Mouse (Mus musculus) midbrain, embryonic 15.5 days (tissue): Measurements from ENCODE around the gene Pxmp4. TPM values are rescaled to one million over a fixed set of nuclear protein-coding genes. Genes with fewer than 3 reads are reported as not detected.

Source experiments
- ATAC-seq: fragments of 200-750 bp; cut with Nextera tagmentation; replicated peaks from 2 replicates; pipeline ENCODE4 v1.8.0; 2017; ENCODE audit warnings: moderate TSS enrichment
- H3K27ac ChIP-seq: fragments of 300-500 bp; sonication (generic); 2 replicates; pipeline ENCODE4 v1.5.1; 2015; ENCODE audit warnings: mild to moderate bottlenecking, inconsistent platforms
- H3K27me3 ChIP-seq: fragments of 300-500 bp; sonication (generic); replicated peaks from 2 replicates; pipeline ENCODE4 v1.6.1; 2015; ENCODE audit warnings: inconsistent platforms
- H3K36me3 ChIP-seq: fragments of 300-500 bp; sonication (generic); replicated peaks from 2 replicates; pipeline ENCODE4 v1.6.1; 2015; ENCODE audit warnings: inconsistent platforms
- H3K4me1 ChIP-seq: fragments of 300-500 bp; sonication (generic); 2 replicates; pipeline ENCODE4 v1.6.1; 2015; ENCODE audit warnings: inconsistent platforms
- H3K4me2 ChIP-seq: fragments of 300-500 bp; sonication (generic); 2 replicates; pipeline ENCODE4 v1.6.1; 2015; ENCODE audit warnings: inconsistent platforms, mild to moderate bottlenecking, moderate library complexity
- H3K4me3 ChIP-seq: fragments of 300-500 bp; sonication (generic); 2 replicates; pipeline ENCODE4 v1.5.1; 2015; ENCODE audit warnings: mild to moderate bottlenecking, inconsistent platforms
- H3K9ac ChIP-seq: fragments of 300-500 bp; sonication (generic); 2 replicates; pipeline ENCODE4 v1.6.1; 2015; ENCODE audit warnings: mild to moderate bottlenecking, inconsistent platforms
- H3K9me3 ChIP-seq: fragments of 300-500 bp; sonication (generic); 2 replicates; pipeline ENCODE4 v1.6.1; 2016; ENCODE audit warnings: inconsistent platforms
- WGBS: fragments of 180-500 bp; shearing (Covaris S2); methylation state at CpG from one replicate; pipeline ENCODE4 v1.1.7; 2015; ENCODE audit warnings: mixed read lengths; 5-methylcytosine and 5-hydroxymethylcytosine counted together
- polyA plus RNA-seq: library from polyadenylated mRNA; unstranded; fragments of >200 nt; fragmentation: Nextera tagmentation; extraction: Ambion mirVana; gene quantifications from 2 replicates; pipeline ENCODE4 v1.2.1, GENCODE M21; 2015

The Pxmp4 gene
- polyA plus RNA-seq, 1 experiment from 2014 or later: 15.9 TPM

- Histone ChIP-seq H3K9ac (no peak overlapping the region), H3K4me2 (no peak overlapping the region), H3K4me1 (peaks cover 20% of the 10 kb centered on the region), H3K27me3 (no peaks in the 10 kb centered on the region), H3K36me3 (no peaks in the 10 kb centered on the region), H3K4me3 (no peak overlapping the region), H3K27ac (no peak overlapping the region), H3K9me3 (no peaks in the 10 kb centered on the region)
- 93% methylated on average over 1 of the region's 1 CpGs for WGBS
- no peak for ATAC-seq
Measured at GRCm38 (mm10) chr2:154581421-154581820, 22.1 kb downstream of the Pxmp4 start.

GRCm38 (mm10) chr2:154580586-154580985, 22.9 kb downstream of the Pxmp4 start:
- no peak overlapping the region for H3K9ac ChIP-seq
- H3K9me3 ChIP-seq: no peaks in the 10 kb centered on the region
- no peak for ATAC-seq
- WGBS: 68% methylated on average over 8 of the region's 8 CpGs
- no peak overlapping the region for H3K4me3 ChIP-seq
- no peaks in the 10 kb centered on the region for H3K36me3 ChIP-seq
- no peak overlapping the region for H3K27ac ChIP-seq
- peaks cover 20% of the 10 kb centered on the region for H3K4me1 ChIP-seq
- H3K27me3 ChIP-seq: no peaks in the 10 kb centered on the region
- no peak overlapping the region for H3K4me2 ChIP-seq

GRCm38 (mm10) chr2:154577744-154578067, 25.8 kb downstream of the Pxmp4 start:
- Histone ChIP-seq H3K36me3 (no peaks in the 10 kb centered on the region), H3K4me2 (no peak overlapping the region), H3K9me3 (no peaks in the 10 kb centered on the region), H3K4me3 (no peak overlapping the region), H3K27me3 (no peaks in the 10 kb centered on the region), H3K27ac (peak overlapping the region; percentile 40), H3K9ac (no peak overlapping the region), H3K4me1 (peaks cover 11% of the 10 kb centered on the region)
- 54% methylated on average over 6 of the region's 6 CpGs for WGBS
- no peak for ATAC-seq

GRCm38 (mm10) chr2:154576876-154577743, 26.4 kb downstream of the Pxmp4 start:
- no peak overlapping the region for H3K4me3 ChIP-seq
- H3K36me3 ChIP-seq: no peaks in the 10 kb centered on the region
- H3K9me3 ChIP-seq: no peaks in the 10 kb centered on the region
- H3K4me1 ChIP-seq: peaks cover 11% of the 10 kb centered on the region
- H3K27ac ChIP-seq: peak overlapping the region; percentile 40
- H3K27me3 ChIP-seq: no peaks in the 10 kb centered on the region
- H3K9ac ChIP-seq: 0 out of 2 replicates have a peak overlapping the region, but pooled peaks have one; percentile 6
- peak; percentile 53; the same call in 1 of the 2 replicates for ATAC-seq
- WGBS: 19% methylated on average over 12 of the region's 12 CpGs
- no peak overlapping the region for H3K4me2 ChIP-seq

GRCm38 (mm10) chr2:154574271-154574670, 29.2 kb downstream of the Pxmp4 start:
- H3K27me3 ChIP-seq: no peaks in the 10 kb centered on the region
- H3K9ac ChIP-seq: no peak overlapping the region
- H3K9me3 ChIP-seq: no peaks in the 10 kb centered on the region
- H3K4me2 ChIP-seq: no peak overlapping the region
- no peak for ATAC-seq
- no peaks in the 10 kb centered on the region for H3K36me3 ChIP-seq
- H3K27ac ChIP-seq: no peak overlapping the region
- H3K4me1 ChIP-seq: peaks cover 12% of the 10 kb centered on the region
- H3K4me3 ChIP-seq: no peak overlapping the region
- WGBS: 35% methylated on average over 7 of the region's 7 CpGs

- ATAC-seq: no peak
- 77% methylated on average over 3 of the region's 3 CpGs for WGBS
Measured at GRCm38 (mm10) chr2:154572996-154573395, 30.5 kb downstream of the Pxmp4 start.

GRCm38 (mm10) chr2:154571976-154572375, 31.5 kb downstream of the Pxmp4 start:
- ATAC-seq: no peak
- Histone ChIP-seq H3K4me3 (no peak overlapping the region), H3K36me3 (no peaks in the 10 kb centered on the region), H3K9me3 (no peaks in the 10 kb centered on the region), H3K27me3 (no peaks in the 10 kb centered on the region), H3K27ac (no peak overlapping the region), H3K9ac (no peak overlapping the region), H3K4me1 (peaks cover 19% of the 10 kb centered on the region), H3K4me2 (no peak overlapping the region)
- 79% methylated on average over 8 of the region's 8 CpGs for WGBS

More at GRCm38 (mm10) chr2:154572996-154573395, 30.5 kb downstream of the Pxmp4 start:
- Histone ChIP-seq H3K4me2 (no peak overlapping the region), H3K36me3 (no peaks in the 10 kb centered on the region), H3K27ac (no peak overlapping the region), H3K4me1 (peaks cover 23% of the 10 kb centered on the region), H3K27me3 (no peaks in the 10 kb centered on the region), H3K9me3 (no peaks in the 10 kb centered on the region), H3K9ac (no peak overlapping the region), H3K4me3 (no peak overlapping the region)

- peaks cover 16% of the 10 kb centered on the region for H3K4me1 ChIP-seq
- no peak overlapping the region for H3K27ac ChIP-seq
- no peak overlapping the region for H3K9ac ChIP-seq
- 83% methylated on average over 4 of the region's 4 CpGs for WGBS
- no peak for ATAC-seq
- H3K9me3 ChIP-seq: no peaks in the 10 kb centered on the region
- no peaks in the 10 kb centered on the region for H3K36me3 ChIP-seq
- H3K4me3 ChIP-seq: no peak overlapping the region
- no peak overlapping the region for H3K4me2 ChIP-seq
- no peaks in the 10 kb centered on the region for H3K27me3 ChIP-seq
Measured at GRCm38 (mm10) chr2:154571266-154571665, 32.2 kb downstream of the Pxmp4 start.

- ATAC-seq: no peak
- Histone ChIP-seq H3K27ac (peak overlapping the region; percentile 51; the same call in 1 of the 2 replicates), H3K9ac (no peak overlapping the region), H3K9me3 (no peaks in the 10 kb centered on the region), H3K4me2 (peak overlapping the region; percentile 98), H3K27me3 (no peaks in the 10 kb centered on the region), H3K4me1 (peaks cover 18% of the 10 kb centered on the region), H3K36me3 (no peaks in the 10 kb centered on the region), H3K4me3 (peak overlapping the region; percentile 68; the same call in 1 of the 2 replicates)
- 76% methylated on average over 4 of the region's 4 CpGs for WGBS
Measured at GRCm38 (mm10) chr2:154570666-154571065, 32.8 kb downstream of the Pxmp4 start.

GRCm38 (mm10) chr2:154569836-154570286, 33.6 kb downstream of the Pxmp4 start, which contains the start of gene E2f1:
TSS of gene E2f1 (minus strand) at chr2:154569892.
- Histone ChIP-seq H3K4me1 (peaks cover 18% of the 10 kb centered on the region), H3K9ac (peak within 1 kb of the TSS; percentile 29), H3K9me3 (no peaks in the 10 kb centered on the region), H3K4me3 (peak within 1 kb of the TSS; percentile 68), H3K4me2 (peak within 1 kb of the TSS; percentile 98), H3K27ac (peak within 1 kb of the TSS; percentile 51), H3K27me3 (no peaks in the 10 kb centered on the region), H3K36me3 (no peaks in the 10 kb centered on the region)
- whole genome bisulfite sequencing: under 1% methylated on average over 30 of the region's 44 CpGs
- peak; percentile 99 for ATAC-seq

- H3K36me3 ChIP-seq: no peaks in the 10 kb centered on the region
- H3K9me3 ChIP-seq: no peaks in the 10 kb centered on the region
- peaks cover 18% of the 10 kb centered on the region for H3K4me1 ChIP-seq
- H3K4me3 ChIP-seq: peak overlapping the region; percentile 68
- H3K27ac ChIP-seq: peak overlapping the region; percentile 37
- 0% methylated on average over 44 of the region's 70 CpGs for WGBS
- peak overlapping the region; percentile 98 for H3K4me2 ChIP-seq
- peak overlapping the region; percentile 29; the same call in 1 of the 2 replicates for H3K9ac ChIP-seq
- ATAC-seq: peak; percentile 62
- no peaks in the 10 kb centered on the region for H3K27me3 ChIP-seq
Measured at GRCm38 (mm10) chr2:154569071-154569748, 34.3 kb downstream of the Pxmp4 start.

GRCm38 (mm10) chr2:154568329-154569070, 35.0 kb downstream of the Pxmp4 start:
- Histone ChIP-seq H3K4me3 (peak overlapping the region; percentile 68), H3K4me1 (peaks cover 18% of the 10 kb centered on the region), H3K4me2 (peak overlapping the region; percentile 98), H3K9ac (no peak overlapping the region), H3K9me3 (no peaks in the 10 kb centered on the region), H3K27me3 (no peaks in the 10 kb centered on the region), H3K36me3 (no peaks in the 10 kb centered on the region), H3K27ac (peak overlapping the region; percentile 37)
- no peak for ATAC-seq
- WGBS: 10% methylated on average over 10 of the region's 10 CpGs
